Mouse (Mus musculus) cerebellum, adult 8-10 months (tissue): ENCODE data around the gene Pot1a.

Source experiments
- DNase-seq: peaks from one replicate; pipeline ENCODE4 v3.0.0; 2022

Pot1a gene

DNA sequence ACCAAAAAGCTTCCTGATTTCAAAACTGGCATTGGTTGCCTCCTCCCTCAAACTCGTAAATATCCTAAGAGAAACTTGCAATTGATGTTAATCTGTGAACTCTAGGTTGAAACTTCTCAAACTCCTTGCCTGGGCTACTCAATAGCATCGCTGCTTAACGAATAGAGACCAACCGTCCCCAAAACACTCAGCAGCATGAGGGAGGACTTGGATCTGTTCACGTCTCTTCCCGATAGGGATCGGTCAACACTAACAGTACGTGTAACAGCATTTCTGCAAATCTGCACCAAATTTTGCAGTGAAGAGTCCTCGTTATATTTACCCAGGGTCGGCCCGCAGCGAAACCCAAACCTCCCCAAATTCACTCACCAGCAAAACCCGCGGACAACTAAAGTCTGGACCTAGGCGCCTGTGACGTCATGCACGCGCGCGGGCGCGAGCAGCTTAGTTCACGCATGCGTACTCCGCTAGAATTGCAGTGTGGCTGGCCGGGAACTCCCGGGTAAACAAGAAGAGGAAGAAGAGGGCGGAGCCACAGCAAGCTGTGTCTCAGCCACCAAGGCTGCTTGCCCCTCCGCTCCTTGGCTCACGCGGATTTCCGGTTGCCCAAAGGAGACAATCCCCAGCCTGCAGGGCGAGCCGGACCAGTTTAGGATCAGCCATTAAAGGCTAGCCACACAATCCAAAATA, at the start of gene Pot1a:
Gene Pot1a (minus strand): TSS at position 441 of the 690 bp plus-strand sequence.
- DNase-seq: peak; percentile 96

- DNase-seq: no peak
Measured at GRCm38 (mm10) chr6:25836261-25836660, 27.2 kb upstream of the Pot1a start.

DNA sequence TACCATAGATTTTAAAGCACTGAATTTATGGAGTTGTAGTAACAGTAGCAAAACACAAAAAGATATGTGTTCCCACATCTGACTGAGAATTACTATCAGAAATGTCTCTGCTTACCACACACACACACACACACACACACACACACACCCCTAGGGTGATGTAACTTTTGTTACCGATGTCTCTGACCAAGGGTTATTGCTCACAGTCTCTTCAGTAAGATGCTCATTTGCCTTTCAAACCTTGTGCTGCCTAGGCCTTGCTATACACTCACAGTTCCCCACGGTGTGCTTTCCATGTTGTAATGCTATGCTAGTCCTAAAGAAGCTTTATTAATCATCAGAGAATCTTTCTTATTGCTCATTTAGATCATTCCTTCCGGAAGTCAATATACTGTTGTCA, 3.0 kb downstream of the Pot1a start:
- DNase-seq: no peak

DNA sequence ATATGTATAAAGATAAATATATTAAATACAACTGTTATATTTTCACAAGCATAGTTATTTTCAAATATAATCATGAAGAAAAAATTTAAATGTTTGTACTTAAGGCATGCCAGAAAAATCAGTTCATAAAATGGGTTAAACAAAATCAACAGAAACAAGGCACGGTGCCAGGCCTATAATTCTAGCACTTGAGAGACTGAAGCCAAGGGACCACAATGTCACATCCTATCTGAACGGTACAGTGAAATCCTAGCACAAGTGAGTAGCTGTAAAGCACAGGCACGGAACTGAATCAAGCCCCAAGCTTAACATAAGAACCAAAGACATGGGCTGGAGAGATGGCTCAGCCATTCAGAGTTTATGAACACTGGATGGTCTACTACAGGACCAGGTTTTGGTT, 6.8 kb downstream of the Pot1a start:
- no peak for DNase-seq

DNA sequence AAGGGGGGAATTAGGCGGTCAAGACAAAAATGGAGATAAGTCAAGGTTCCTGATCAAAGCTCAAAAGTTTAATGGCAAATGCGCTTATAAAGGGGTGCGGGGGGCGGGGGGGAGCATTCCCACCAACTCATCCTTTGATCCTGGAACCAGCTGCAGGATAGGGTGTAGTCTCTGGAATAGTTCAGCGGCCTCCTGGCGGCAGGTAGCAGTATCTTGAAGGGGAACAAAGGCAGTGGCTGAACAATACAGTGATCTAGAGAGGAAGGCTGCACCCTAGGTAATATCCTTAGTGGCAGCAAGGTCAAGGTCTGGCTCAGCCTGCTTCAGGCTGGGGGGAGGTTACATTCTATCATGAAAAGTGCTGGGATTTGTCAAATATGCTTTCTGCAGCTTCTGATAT, 7.8 kb downstream of the Pot1a start:
- no peak for DNase-seq

DNA sequence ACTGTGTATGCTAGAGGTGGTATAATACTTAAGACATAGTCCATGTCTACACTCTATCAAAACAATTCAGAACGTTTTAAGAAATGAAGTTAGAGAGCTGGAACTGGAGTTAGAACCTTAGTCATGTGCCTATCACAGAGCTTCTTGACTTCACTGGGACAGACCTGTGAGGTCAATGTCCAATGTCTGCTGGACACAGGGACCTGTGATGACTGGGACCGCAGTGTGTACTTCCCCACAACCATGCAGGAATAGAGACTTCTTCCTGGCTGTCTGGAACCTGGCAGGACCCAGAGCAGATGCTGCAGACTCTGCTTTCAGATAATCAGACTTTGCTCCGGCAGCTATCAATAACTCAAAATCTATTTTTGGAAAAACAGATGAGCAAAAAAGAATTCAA, 40.8 kb downstream of the Pot1a start:
- no peak for DNase-seq

DNA sequence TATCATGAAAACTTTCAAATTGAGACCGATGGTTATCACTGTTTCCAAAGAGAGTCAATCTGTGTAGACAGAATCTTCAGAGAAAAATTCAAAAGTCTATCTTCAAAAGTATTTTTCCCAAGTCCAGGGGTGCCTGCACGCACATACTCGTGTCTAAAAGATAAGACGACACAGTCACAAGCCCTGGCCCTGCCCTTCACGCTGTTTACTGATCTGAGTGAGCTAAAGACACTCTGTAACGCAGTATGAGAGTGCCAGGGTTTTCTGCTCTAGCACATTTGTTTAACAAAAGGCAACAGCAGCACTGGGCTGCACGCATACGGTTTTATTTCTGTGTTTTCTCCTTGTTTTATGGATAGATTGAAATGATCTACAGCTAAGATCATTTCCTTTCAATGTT, 41.5 kb downstream of the Pot1a start:
- no peak for DNase-seq

DNA sequence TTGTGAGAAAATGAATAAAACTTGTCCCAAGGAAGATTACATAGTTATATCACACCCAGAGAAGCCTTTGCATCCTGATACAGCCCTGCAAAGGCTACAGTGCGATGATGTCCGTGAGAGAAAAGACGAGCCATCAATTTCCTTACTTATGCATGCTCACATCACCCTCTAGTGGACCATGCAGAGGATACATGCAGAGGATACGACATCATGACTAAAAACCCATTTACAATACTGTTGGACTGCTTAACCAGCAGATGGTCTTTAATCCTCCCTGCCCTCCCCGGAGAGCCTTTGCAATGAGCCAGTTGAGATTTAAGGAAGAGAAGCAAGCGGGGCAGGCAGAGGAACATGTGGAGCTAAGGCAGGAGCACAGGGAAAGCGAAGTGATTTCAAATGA, 42.0 kb downstream of the Pot1a start:
- peak; percentile 28 for DNase-seq

- DNase-seq: no peak
Measured at GRCm38 (mm10) chr6:25766283-25766682, 42.8 kb downstream of the Pot1a start.

DNA sequence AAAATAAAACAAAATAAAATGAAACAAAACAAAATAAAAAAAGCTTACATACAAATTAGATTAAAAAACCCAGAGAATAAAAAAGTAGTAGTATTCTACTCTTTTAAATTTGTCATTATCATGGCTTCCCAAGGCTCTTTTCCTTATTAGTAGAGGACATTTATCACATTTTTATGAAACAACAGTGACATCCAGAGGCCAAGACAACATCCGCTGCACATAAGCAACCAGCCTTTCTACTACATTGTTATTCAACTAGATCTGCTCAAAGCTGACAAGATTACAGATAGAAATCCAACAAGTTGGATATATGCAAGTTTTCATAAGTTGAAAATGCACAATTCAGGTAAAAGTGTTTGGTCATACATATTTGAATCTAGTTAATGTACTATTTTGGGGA, 56.4 kb downstream of the Pot1a start:
- DNase-seq: no peak

GRCm38 (mm10) chr6:25736533-25736932, 72.5 kb downstream of the Pot1a start:
- DNase-seq: no peak

DNA sequence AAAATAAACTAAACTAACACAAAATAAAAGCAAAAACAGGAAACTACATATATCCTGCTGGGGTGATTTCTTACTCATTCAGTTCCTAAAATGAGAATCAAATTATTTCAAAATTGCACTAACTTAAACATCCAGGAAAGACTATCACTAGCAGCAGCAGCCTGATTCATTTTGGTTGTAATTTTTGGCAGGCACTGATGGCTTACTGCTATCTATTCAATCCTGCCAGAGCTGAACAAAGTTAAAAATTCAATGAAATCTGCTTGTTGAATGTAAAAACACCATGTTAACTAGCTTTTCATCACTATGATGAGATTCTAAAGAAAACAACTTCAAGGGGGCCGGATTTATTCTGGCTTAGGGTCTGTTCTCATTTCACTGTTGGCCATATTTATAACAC, 82.5 kb downstream of the Pot1a start:
- DNase-seq: no peak

- no peak for DNase-seq
Measured at GRCm38 (mm10) chr6:25710601-25711000, 98.4 kb downstream of the Pot1a start.

DNA sequence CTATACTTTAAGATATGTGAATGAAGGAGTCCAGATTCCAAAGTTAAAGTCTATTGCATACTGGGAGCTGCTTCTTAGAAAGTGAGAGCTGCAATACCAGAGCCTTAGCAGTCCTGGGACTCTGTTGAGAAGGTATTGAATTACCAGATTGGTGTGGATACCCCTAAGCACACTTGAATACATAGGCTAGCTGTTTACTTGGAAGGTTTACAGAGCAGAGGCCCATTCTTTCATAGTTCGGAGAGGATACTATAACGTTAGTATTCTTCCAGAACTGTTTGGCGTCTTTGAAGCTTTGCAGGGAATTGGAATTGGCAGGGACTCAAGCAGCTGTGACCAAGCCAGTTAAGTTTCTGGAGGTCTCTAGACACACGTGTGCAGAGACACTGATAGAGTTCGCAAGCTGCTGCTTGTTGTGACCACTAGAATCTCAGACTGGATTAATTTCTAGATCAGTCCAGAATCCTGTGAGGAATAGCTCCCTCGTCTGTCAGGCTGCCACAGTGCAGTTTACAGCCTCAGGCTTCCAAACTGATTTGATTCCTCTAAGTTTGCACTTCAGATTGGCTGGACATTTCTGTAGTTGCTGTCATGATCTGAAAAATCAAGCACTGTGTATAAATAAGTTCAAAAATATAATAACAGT, 99.7 kb downstream of the Pot1a start:
- no peak for DNase-seq

DNA sequence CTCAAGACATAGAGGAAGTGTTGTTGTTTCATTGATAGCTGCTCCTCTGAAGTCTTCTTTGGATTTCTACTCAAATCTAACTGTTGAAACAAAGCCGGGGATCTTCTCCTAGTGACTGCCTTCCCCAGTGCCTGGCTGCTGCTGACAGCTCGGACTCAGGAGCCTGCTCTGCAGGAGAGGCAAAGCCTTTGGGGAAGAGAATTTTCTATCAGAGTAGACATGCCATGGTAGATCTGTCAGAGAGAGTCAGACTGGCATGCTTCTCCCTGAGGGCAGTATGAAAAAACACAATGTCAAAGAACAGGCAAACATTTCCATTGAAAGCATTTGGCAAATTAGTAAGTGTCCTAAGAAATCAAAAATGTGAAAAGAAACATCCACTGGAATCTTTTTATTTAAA, 109.1 kb downstream of the Pot1a start:
- DNase-seq: no peak
